In the genomic region with DNA sequence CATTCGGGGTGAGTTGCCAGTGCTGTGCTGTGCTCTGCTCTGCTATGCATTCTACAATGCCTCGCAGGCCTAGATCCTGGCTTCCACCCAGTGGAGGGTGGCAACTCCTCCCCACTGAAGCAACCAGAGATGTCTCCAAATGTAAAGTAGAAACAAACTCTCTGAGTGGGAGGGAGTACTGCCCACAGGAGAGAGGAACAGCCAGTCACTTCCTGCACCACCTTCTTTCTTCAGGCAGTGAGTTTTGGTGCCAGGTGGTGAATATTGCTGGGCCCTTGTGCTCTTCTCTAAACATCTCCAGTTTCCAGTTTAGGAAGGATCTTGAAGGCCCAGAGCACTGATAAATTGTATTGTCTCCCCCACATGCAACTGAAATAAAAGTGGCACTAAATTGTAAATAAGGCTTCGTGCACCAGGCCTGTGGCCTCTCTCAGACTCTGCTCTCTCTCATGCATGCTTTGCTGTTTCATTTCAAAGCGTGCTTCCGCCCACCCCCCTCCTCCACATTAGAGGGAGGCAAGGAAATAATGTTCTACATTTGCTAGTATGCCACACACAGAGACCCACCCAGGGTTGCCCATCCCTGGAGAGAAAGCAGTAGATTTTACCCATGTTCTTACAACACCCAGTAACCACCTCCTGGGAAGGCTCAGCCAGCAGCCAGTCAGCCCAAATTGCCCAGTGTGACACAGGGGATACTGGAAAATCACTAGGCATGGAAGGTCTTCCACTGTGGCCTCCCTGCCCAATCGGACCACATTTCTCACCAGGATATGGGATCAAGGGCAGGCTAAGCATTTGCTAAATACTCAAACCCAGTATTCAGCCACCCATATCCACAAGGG, we compare ENCODE assay signal across 13 mouse cellular contexts. TPM values are rescaled to one million over a fixed set of nuclear protein-coding genes. Genes with fewer than 3 reads are reported as not detected.
DNase-seq lines count a peak whose midpoint lies in the region; ATAC-seq and TF ChIP-seq lines count a peak whose summit lies in the region.
"Had no signal": no experiment of that assay in that cellular context is flagged by ENCODE, and none has a peak within 500 bp of the region (broad histone marks: within the 10 kb centered on the region; RNA-seq: fewer than 3 reads in every experiment).

No protein-coding gene starts in this region.

- TF ChIP-seq CTCF in kidney, adult 2 months (conservative IDR thresholded peaks at IDR 0.05; ENCODE audit: insufficient read depth, insufficient read length, low read depth, low read length), result no peak

- 61% methylated on average over 6 of the region's 6 CpGs for WGBS in kidney, embryonic 15.5 days
- 86% methylated on average over 6 of the region's 6 CpGs for WGBS in kidney, adult 2 months
- WGBS in forebrain, embryonic 14.5 days, result 82% methylated on average over 6 of the region's 6 CpGs

- peaks cover 43% of the 10 kb centered on the region for H3K4me1 ChIP-seq in kidney, embryonic 15.5 days
- no peaks in the 10 kb centered on the region for H3K4me1 ChIP-seq in kidney, adult 2 months (ENCODE audit: control insufficient read depth, insufficient read depth, low read length)
- H3K4me1 ChIP-seq in forebrain, embryonic 14.5 days (ENCODE audit: control insufficient read depth, insufficient read depth, low read length), result peaks cover 4% of the 10 kb centered on the region; the same call in 1 of the 2 replicates
- H3K4me1 ChIP-seq: hindbrain, embryonic 15.5 days; neural tube, embryonic 13.5 days had no signal

- H3K9me3 ChIP-seq in kidney, embryonic 15.5 days (replicated peaks), result no peaks in the 10 kb centered on the region
- H3K9me3 ChIP-seq in forebrain, embryonic 14.5 days (replicated peaks; ENCODE audit: control insufficient read depth, low read length), result no peaks in the 10 kb centered on the region
- H3K9me3 ChIP-seq: embryonic facial prominence, embryonic 12.5 days; hindbrain, embryonic 15.5 days; neural tube, embryonic 13.5 days had no signal

- no peaks in the 10 kb centered on the region for H3K27me3 ChIP-seq in kidney, embryonic 15.5 days
- H3K27me3 ChIP-seq in kidney, adult 2 months (replicated peaks; ENCODE audit: control insufficient read depth, insufficient read depth, low read length), result no peaks in the 10 kb centered on the region
- H3K27me3 ChIP-seq in forebrain, embryonic 14.5 days (replicated peaks; ENCODE audit: control insufficient read depth, insufficient read depth, low read length), result no peaks in the 10 kb centered on the region
- H3K27me3 ChIP-seq: embryonic facial prominence, embryonic 12.5 days; hindbrain, embryonic 15.5 days; neural tube, embryonic 13.5 days had no signal

- TF ChIP-seq POLR2A in kidney, adult 2 months (IDR thresholded peaks at IDR 0.05; ENCODE audit: low read depth, low read length), result no peak

- DNase-seq in kidney, adult 2 months, result no peak
- peak; percentile 39 for DNase-seq in 416B (ENCODE audit: low read depth)
- peak; percentile 46 for DNase-seq in T-cell, adult 2 months (ENCODE audit: low spot score)
- DNase-seq in left cerebral cortex, postnatal 36 days (ENCODE audit: low spot score in 2 of 2), result peak; percentile 46 to 69
- no peak for DNase-seq in forebrain, embryonic 14.5 days (ENCODE audit: low spot score)
- DNase-seq in kidney, adult 11 months, result no peak
- DNase-seq: gastrocnemius, postnatal 14 days had no signal

- intact Hi-C loops in left cerebral cortex, postnatal 36 days (cut with DNase I), result no loop called here

- peak overlapping the region; percentile 61 for H3K27ac ChIP-seq in kidney, embryonic 15.5 days
- H3K27ac ChIP-seq in kidney, adult 2 months (ENCODE audit: insufficient read depth, low read depth, low read length), result no peak overlapping the region
- H3K27ac ChIP-seq in forebrain, embryonic 14.5 days (ENCODE audit: low read depth, low read length), result no peak overlapping the region
- H3K27ac ChIP-seq: embryonic facial prominence, embryonic 12.5 days; hindbrain, embryonic 15.5 days; macrophage; neural tube, embryonic 13.5 days had no signal

- H3K9ac ChIP-seq in kidney, embryonic 15.5 days, result no peak overlapping the region
- H3K9ac ChIP-seq in forebrain, embryonic 14.5 days (ENCODE audit: low read length), result no peak overlapping the region
- H3K9ac ChIP-seq: embryonic facial prominence, embryonic 12.5 days; hindbrain, embryonic 15.5 days; neural tube, embryonic 13.5 days had no signal

- H3K4me2 ChIP-seq in kidney, embryonic 15.5 days, result no peak overlapping the region
- H3K4me2 ChIP-seq in forebrain, embryonic 14.5 days (ENCODE audit: low read length), result no peak overlapping the region
- H3K4me2 ChIP-seq: embryonic facial prominence, embryonic 12.5 days; hindbrain, embryonic 15.5 days; neural tube, embryonic 13.5 days had no signal

- peak; percentile 49; the same call in 1 of the 2 replicates for ATAC-seq in kidney, embryonic 15.5 days (replicated peaks; ENCODE audit: low FRiP score)
- ATAC-seq in erythroblast, adult 5-6 weeks (replicated peaks; ENCODE audit: low FRiP score, poor library complexity, severe bottlenecking), result no peak
- ATAC-seq in forebrain, embryonic 14.5 days, result no peak

- H3K4me3 ChIP-seq in kidney, embryonic 15.5 days (replicated peaks), result no peak overlapping the region
- no peak overlapping the region for H3K4me3 ChIP-seq in kidney, adult 2 months (ENCODE audit: insufficient read depth, low read depth, low read length)
- H3K4me3 ChIP-seq in forebrain, embryonic 14.5 days (ENCODE audit: low read depth, low read length), result no peak overlapping the region
- H3K4me3 ChIP-seq: embryonic facial prominence, embryonic 12.5 days; hindbrain, embryonic 15.5 days; neural tube, embryonic 13.5 days had no signal

- no peaks in the 10 kb centered on the region for H3K36me3 ChIP-seq in kidney, embryonic 15.5 days
- no peaks in the 10 kb centered on the region for H3K36me3 ChIP-seq in kidney, adult 2 months (ENCODE audit: control insufficient read depth, insufficient read depth, low read length)
- no peaks in the 10 kb centered on the region for H3K36me3 ChIP-seq in forebrain, embryonic 14.5 days (ENCODE audit: control insufficient read depth, insufficient read depth, low read length)
- H3K36me3 ChIP-seq: embryonic facial prominence, embryonic 12.5 days; hindbrain, embryonic 15.5 days; neural tube, embryonic 13.5 days had no signal

RNA-seq across cellular contexts. Expression of gene Pemt, which starts 13.5 kb away (rescaled TPM):
- 12.6 and 13.0 TPM in 2 replicates for polyA plus RNA-seq in kidney, embryonic 15.5 days (2015; fragmentation: Nextera tagmentation; extraction: Ambion mirVana)
- 7.1 and 8.7 TPM in 2 replicates for polyA plus RNA-seq in kidney, adult 2 months (2012; rRNA removed)
- 1 to 10 TPM; 2.9 to 6.3 TPM for total RNA-seq in left cerebral cortex, postnatal 36 days (2021)
- total RNA-seq in erythroblast, adult 5-6 weeks (2015; ENCODE audit: low replicate concordance), result 3.8 and 6.7 TPM in 2 replicates
- total RNA-seq in erythroblast, adult 5-6 weeks (2017; ENCODE audit: low replicate concordance), result 0.98 and 6.6 TPM in 2 replicates
- 7.3 and 9.4 TPM in 2 replicates for polyA plus RNA-seq in forebrain, embryonic 14.5 days (2014; fragmentation: Nextera tagmentation; extraction: Ambion mirVana)

Comparison
In these comparisons a context has a peak if more than half of its experiments do, and no peak if none do; other contexts are left out.
1. DNase-seq: peak in 416B (single experiment), T-cell, adult 2 months (single experiment) and left cerebral cortex, postnatal 36 days (2 of 2); none in kidney, adult 2 months (single experiment), forebrain, embryonic 14.5 days (single experiment) and kidney, adult 11 months (single experiment).